Mouse (Mus musculus) heart, postnatal 0 days (tissue): ENCODE results near the gene Scrn2.

Source experiments
- CTCF ChIP-seq: IDR thresholded peaks from 2 replicates; pipeline ENCODE4 v1.5.1; 2016; ENCODE audit warnings: antibody characterized with exemption, control low read depth, low read depth
- EP300 ChIP-seq: IDR thresholded peaks from 2 replicates; pipeline ENCODE4 v1.6.1; 2016; ENCODE audit warnings: antibody characterized with exemption, low read depth

DNA sequence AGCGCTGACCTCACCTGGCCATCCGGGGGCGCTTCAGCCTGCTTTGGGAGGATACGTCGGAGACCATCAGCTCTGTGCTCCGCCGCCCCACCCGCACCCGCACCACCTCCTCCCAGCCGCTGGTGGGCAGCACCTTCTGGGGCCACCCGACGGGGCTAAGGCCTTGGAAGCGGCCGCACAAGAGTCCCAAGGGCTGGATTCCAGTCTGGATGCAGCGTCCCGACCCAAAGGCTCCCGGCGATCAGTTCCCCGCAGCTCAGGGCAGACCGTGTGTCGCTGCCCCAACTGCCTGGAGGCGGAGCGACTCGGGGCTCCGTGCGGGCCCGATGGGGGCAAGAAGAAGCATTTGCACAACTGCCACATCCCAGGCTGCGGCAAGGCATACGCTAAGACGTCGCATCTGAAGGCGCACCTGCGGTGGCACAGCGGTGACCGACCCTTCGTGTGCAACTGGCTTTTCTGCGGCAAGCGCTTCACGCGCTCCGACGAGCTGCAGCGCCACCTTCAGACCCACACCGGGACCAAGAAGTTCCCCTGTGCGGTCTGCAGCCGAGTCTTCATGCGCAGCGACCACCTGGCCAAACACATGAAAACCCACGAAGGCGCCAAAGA is 7.8 kb upstream of the Scrn2 start:
- TF ChIP-seq CTCF (peak; percentile 53), EP300 (no peak)
